Mouse (Mus musculus) cerebral cortex, adult 2 months (tissue): Measurements from ENCODE around the gene Hivep3.

ENCODE experiments used
- WGBS: fragments of 180-500 bp; shearing (Covaris S2); methylation state at CpG from one replicate; pipeline ENCODE4 v1.1.7; 2018; 5-methylcytosine and 5-hydroxymethylcytosine counted together

The Hivep3 gene

GRCm38 (mm10) chr4:120161166-120161949, 427.8 kb downstream of the Hivep3 start, which contains the start of gene Edn2:
Gene Edn2 (plus strand): TSS chr4:120161206.
- 63% methylated on average over 28 of the region's 29 CpGs for WGBS

- 63% methylated on average over 8 of the region's 8 CpGs for WGBS
Measured at GRCm38 (mm10) chr4:120162586-120162985, 429.0 kb downstream of the Hivep3 start.

DNA sequence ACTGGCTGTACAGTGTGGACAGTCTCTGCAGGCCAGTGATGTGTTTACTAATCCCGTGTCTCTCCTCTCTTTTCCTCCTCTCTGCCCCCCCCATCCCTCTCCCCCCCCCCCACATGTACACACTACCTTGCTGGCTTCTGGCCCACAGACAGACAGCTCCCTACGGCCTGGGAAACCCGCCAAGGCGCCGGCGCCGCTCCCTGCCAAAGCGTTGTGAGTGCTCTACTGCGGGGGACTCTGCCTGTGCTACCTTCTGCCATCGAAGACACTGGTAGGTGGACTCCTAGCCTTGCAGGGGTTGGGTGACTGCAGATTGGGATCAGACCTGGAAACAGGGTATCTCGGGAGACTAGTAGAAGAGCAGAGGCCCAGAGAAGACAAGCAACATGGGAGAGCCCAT, 429.7 kb downstream of the Hivep3 start:
- WGBS: 30% methylated on average over 11 of the region's 11 CpGs

GRCm38 (mm10) chr4:120164316-120164715, 430.7 kb downstream of the Hivep3 start:
- WGBS: 66% methylated on average over 5 of the region's 5 CpGs

DNA sequence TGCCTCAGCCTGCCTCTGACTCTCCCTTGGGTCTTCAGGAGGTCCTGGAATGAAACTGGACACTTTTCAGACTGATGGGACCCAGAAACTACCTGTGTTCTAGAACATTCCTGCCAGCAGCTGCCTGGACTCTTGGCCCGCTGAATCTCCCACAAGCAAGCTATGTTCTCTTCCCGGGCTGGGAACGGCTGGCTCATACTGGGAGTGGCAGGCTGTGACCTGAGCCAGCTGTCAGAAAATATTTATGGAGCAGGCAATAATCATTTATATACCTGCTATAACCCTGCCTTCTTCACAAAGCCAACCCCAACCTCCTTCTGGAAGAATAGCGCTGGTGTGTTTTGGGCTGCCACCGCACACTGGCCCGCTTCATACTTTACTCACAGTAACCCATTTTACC, 434.2 kb downstream of the Hivep3 start:
- WGBS: 93% methylated on average over 6 of the region's 6 CpGs

- 97% methylated on average over 4 of the region's 4 CpGs for WGBS
Measured at GRCm38 (mm10) chr4:120168346-120168745, 434.8 kb downstream of the Hivep3 start.

- WGBS: 78% methylated on average over 9 of the region's 9 CpGs
Measured at GRCm38 (mm10) chr4:120170387-120170936, 436.9 kb downstream of the Hivep3 start.

GRCm38 (mm10) chr4:120172050-120172684, 438.6 kb downstream of the Hivep3 start:
- 57% methylated on average over 7 of the region's 7 CpGs for WGBS

DNA sequence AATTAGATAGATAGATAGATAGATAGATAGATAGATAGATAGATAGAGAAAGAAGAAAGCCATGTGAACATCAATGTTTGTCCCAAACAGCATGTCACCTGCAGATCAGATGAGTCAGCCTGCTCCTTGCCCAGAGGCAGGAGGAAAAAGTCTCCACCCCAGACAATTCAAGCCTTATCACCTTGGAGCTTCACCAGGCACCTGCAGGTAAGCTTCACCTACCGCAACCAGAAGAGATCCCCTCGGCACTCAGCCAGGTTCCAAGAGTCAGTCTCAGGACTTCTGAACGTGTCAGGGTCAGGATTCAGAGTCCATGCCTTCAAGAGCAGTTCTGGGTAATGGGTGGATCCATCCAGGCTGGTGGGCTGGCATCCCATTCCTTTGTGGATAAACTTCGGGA, 445.5 kb downstream of the Hivep3 start:
- WGBS: 88% methylated on average over 4 of the region's 4 CpGs

DNA sequence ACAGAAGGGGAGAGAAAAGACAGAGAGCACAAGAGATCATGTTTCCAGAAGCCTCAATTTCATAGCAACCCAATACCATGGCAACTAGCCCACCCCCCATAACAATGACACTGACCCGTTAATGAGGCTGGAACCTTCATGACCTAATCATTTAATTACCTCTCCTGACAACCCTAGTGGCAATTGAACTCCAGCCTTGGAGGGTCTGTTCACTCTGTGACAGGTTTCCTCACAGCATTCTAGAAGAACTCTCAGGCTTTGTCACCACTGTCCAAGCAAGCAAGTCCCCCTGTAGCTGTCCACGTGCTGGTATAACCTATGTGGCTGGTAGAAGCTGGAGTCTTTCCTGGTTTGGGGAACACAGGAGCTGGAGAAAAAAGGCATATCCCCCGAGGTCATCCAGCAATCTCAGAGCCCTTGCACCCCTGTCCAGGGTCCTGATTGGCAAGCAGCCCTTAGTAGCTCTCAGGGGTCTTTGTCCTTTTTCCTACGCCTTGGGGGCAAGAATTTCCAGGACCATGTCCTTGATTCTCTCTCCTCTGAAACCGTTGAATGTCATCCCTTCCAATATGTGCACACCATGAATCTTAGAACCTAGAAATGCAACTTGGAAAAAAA, 450.9 kb downstream of the Hivep3 start:
- 44% methylated on average over 5 of the region's 5 CpGs for WGBS

DNA sequence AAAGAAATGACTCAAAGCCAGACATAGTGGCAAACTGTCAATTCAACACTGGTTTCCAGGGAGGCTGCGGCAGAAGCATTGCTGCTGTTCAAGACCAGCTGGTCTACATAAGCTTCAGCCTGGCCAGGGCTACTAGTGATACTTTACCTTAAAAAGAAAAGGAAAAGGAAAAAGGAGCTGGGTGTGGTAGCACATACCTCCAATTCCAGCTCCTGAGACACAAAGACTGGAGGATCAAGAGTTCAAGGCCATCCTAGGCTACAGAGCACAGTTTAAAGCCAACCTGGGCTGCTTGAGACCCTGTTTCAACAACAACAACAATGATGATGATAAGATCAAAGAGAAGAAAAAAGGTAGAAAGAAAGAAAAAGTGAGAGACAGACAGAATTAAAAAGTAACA, 452.9 kb downstream of the Hivep3 start:
- 88% methylated on average over 1 of the region's 1 CpGs for WGBS

- 44% methylated on average over 4 of the region's 4 CpGs for WGBS
Measured at GRCm38 (mm10) chr4:120186934-120187333, 453.4 kb downstream of the Hivep3 start.
